Mouse (Mus musculus) G1E (cell line): ENCODE results near the gene Slc4a3. TPM values are rescaled to one million over a fixed set of nuclear protein-coding genes. Genes with fewer than 3 reads are reported as not detected.

ENCODE experiments used
- ATAC-seq: 2 replicates; pipeline ENCODE4 v1.8.0; 2016; ENCODE audit warnings: mild to moderate bottlenecking; ENCODE audit not compliant: insufficient number of reproducible peaks, poor library complexity, low FRiP score, severe bottlenecking; ENCODE audit errors: extremely low read depth
- DNase-seq: peaks from one replicate; pipeline ENCODE4 v3.0.0; 2012; ENCODE audit warnings: low spot score
- H3K27me3 ChIP-seq: 2 replicates; pipeline ENCODE4 v1.6.1; 2012; ENCODE audit warnings: mild to moderate bottlenecking, low read length, inconsistent platforms; ENCODE audit not compliant: insufficient read depth
- H3K36me3 ChIP-seq: replicated peaks from 2 replicates; pipeline ENCODE3; 2012; ENCODE audit warnings: mild to moderate bottlenecking, inconsistent platforms
- H3K4me1 ChIP-seq: 2 replicates; pipeline ENCODE4 v1.6.1; 2012; ENCODE audit warnings: low read depth, low read length, inconsistent platforms, mixed read lengths; ENCODE audit not compliant: insufficient read depth
- H3K4me3 ChIP-seq: 2 replicates; pipeline ENCODE4 v1.5.1; 2012; ENCODE audit warnings: low read depth, mild to moderate bottlenecking, inconsistent platforms, low read length, moderate library complexity, mixed read lengths
- H3K9me3 ChIP-seq: replicated peaks from 2 replicates; pipeline ENCODE4 v1.6.1; 2012; ENCODE audit warnings: inconsistent platforms
- CTCF ChIP-seq: IDR thresholded peaks from 2 replicates; pipeline ENCODE4 v1.5.1; 2012; ENCODE audit warnings: low read depth, low read length, inconsistent platforms, mixed read lengths
- GATA1 ChIP-seq: IDR thresholded peaks from 2 replicates; pipeline ENCODE4 v1.6.1; 2012; ENCODE audit warnings: borderline replicate concordance, low read length, inconsistent platforms, mixed read lengths
- GATA2 ChIP-seq: IDR thresholded peaks from 2 replicates; pipeline ENCODE4 v1.6.1; 2012; ENCODE audit warnings: low read depth, low read length, inconsistent platforms, borderline replicate concordance
- POLR2AphosphoS5 ChIP-seq: IDR thresholded peaks from 2 replicates; pipeline ENCODE4 v1.6.1; 2012; ENCODE audit warnings: low read depth, low read length, inconsistent platforms; ENCODE audit not compliant: insufficient replicate concordance
- TAL1 ChIP-seq: conservative IDR thresholded peaks from 2 replicates; pipeline ENCODE4 v1.6.1; 2012; ENCODE audit warnings: low read depth, low read length, inconsistent platforms, mixed read lengths
- polyA plus RNA-seq: library from polyadenylated mRNA; stranded (reverse); fragments of >175 nt; gene quantifications from 2 replicates; pipeline ENCODE4 v1.2.3, GENCODE M21; 2012
- total RNA-seq, 2 experiments: library from RNA; stranded (forward) in 1 of 2; stranded (reverse) in 1 of 2; fragments of 200-1000 nt in 1 of 2; fragments of >200 nt in 1 of 2; fragmentation: Nextera tagmentation in 1 of 2; gene quantifications; 2 replicates each; pipeline ENCODE4 v1.2.3; 2014 to 2017

Gene Slc4a3
- total and polyA plus RNA-seq, 3 experiments, result 0.05 TPM; not detected in 2

DNA sequence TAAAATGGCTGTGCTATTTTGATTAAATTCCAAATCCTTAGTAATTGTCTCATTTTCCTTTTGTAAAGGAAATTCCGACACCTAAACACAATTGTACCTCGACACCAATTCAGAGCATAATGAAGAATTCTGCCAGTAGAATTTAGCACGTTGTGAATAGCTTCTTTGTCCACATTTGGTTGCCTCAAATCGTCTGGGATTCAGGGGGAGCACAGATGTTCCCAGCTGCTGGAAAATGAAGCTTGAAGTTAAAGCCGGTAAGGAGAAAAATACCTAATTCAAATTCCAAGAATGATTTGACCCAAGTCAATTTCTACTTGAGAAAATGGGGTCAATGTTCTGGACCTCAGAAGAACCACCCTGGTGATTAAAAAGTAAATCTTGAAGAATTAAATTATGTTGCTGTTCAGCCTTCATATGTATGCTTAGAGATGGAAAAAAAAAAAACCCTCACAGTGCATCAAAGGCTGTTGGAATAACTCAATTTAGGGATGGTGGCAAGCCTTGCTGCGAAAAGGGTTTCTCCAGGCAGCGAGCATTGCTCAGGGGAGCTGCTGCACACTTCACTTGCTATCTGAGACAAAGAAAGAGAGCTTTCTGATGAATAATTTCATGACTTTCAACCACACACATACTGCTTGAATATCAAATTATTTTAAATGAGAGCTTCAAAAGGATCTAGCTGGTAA, 36.0 kb downstream of the Slc4a3 start:
- H3K36me3 ChIP-seq, result no peaks in the 10 kb centered on the region
- H3K4me1 ChIP-seq, result no peaks in the 10 kb centered on the region
- H3K9me3 ChIP-seq, result no peaks in the 10 kb centered on the region
- peaks cover 6% of the 10 kb centered on the region; the same call in 1 of the 2 replicates for H3K27me3 ChIP-seq
- no peak for DNase-seq
- H3K4me3 ChIP-seq, result no peak overlapping the region
- TF ChIP-seq GATA1 (no peak), GATA2 (no peak), TAL1 (no peak), CTCF (no peak), POLR2AphosphoS5 (no peak)
- ATAC-seq, result no peak

DNA sequence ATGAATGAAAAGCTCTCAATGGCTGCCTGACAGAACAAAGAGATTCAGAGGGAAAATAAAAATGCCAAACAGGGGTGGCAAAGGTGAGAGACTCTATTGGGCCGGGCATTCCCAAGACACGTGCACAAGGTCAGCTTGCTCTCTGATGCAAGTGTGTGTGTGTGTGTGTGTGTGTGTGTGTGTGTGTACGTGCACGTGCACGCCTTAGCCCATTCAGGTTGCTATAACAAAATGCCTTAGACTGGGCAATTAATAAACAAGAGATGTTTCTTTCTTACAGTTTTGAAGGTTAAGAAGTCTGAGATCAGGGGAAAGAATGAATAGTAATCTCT, 36.5 kb downstream of the Slc4a3 start:
- TF ChIP-seq TAL1, result no peak
- no peak for TF ChIP-seq GATA2
- TF ChIP-seq CTCF, result no peak
- TF ChIP-seq POLR2AphosphoS5, result no peak
- TF ChIP-seq GATA1, result no peak
- H3K4me1 ChIP-seq, result no peaks in the 10 kb centered on the region
- H3K27me3 ChIP-seq, result peaks cover 6% of the 10 kb centered on the region; the same call in 1 of the 2 replicates
- no peaks in the 10 kb centered on the region for H3K36me3 ChIP-seq
- no peaks in the 10 kb centered on the region for H3K9me3 ChIP-seq
- H3K4me3 ChIP-seq, result no peak overlapping the region
- DNase-seq, result no peak
- ATAC-seq, result no peak

DNA sequence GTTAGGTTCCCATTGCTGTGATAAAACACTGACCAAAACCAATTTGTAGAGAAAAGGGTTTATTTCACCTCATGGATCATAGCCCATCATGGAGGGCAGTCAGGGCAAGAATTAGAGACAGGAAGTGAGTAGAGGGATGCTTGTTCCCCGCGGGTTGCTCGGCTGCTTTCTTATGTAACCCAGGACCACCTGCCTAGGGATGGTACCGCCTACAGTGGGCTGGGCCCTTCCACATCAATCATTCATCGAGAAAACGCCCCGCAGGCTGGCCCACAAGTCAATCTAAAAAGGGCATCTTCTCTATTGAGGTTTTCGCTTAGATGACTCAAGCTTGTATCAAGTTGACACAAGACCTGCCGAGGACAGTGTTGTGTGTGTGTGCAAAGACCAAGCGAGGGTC, 37.0 kb downstream of the Slc4a3 start:
- no peak for TF ChIP-seq GATA2
- TF ChIP-seq GATA1, result no peak
- TF ChIP-seq CTCF, result no peak
- no peak for TF ChIP-seq TAL1
- TF ChIP-seq POLR2AphosphoS5, result no peak
- peaks cover 6% of the 10 kb centered on the region; the same call in 1 of the 2 replicates for H3K27me3 ChIP-seq
- no peak for ATAC-seq
- DNase-seq, result no peak
- no peaks in the 10 kb centered on the region for H3K36me3 ChIP-seq
- H3K4me1 ChIP-seq, result no peaks in the 10 kb centered on the region
- no peak overlapping the region for H3K4me3 ChIP-seq
- no peaks in the 10 kb centered on the region for H3K9me3 ChIP-seq

DNA sequence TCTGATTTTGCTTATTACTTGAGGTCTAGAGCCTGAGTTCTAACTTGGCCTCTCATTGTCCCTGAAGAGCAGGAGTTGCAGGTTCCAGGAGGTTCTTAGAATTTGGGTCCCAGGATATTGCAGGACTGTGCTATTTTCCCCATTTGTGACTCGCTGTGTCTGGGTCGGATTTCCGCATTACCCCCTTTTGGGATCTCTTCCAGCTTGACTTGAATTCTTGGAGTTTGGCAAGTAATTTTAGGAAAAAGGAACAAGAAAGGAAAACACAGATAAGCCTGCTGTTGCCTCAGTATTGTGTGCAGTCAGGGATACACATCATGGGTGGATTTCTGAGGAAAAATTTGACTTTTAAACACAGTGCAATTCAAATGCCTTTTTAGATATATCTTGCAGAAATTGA, 40.7 kb downstream of the Slc4a3 start:
- Histone ChIP-seq H3K27me3 (no peaks in the 10 kb centered on the region), H3K9me3 (no peaks in the 10 kb centered on the region), H3K4me1 (no peaks in the 10 kb centered on the region), H3K36me3 (no peaks in the 10 kb centered on the region), H3K4me3 (no peak overlapping the region)
- TF ChIP-seq GATA2 (no peak), CTCF (no peak), GATA1 (no peak), POLR2AphosphoS5 (no peak)
- DNase-seq (no peak), ATAC-seq (no peak)

DNA sequence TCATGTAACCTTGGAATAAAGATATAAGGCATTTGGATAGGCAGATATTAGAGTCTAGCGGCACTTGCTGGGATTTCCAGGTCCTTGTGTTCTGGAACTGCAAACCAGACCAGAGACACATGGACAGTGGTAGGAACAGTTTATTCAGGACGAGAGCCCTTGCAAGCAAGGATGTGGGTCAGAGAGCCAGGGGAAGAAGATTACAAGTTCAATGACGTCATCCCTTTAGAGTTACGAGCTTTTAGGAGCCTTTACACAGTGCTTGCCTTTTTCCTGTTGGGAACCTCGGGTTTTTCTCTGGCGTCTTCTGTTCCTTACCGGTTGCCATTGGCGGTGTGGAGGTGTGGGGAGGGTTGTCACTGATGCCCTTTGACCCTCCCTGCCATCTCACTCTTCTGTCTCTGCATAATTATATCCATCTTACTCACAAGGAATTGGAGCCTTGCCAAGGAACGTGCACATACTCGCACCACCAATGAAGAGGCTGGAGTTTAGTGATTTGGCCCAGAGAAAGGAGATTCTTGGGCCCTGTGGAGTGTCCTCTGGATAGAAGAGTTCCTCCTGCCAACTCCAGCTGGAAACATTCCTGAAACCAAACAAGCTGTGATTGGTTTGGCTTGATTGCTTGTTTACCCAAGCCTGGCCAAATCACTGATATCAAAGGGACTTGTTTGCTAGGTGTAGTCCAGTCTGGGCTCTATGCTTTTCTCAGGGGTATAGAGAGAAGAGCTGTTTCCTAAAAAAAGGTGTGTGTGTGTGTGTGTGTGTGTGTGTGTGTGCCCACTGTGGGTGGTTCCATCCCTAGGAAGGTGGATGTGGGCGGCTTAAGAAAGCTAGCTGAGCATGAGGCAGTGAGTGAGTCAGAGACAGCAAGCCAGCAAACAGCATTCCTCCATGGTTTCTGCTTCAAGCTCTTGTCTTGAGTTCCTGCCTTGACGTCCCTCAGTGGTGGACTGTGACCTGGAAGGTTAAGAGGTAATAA, 42.0 kb downstream of the Slc4a3 start:
- Histone ChIP-seq H3K4me3 (no peak overlapping the region), H3K4me1 (no peaks in the 10 kb centered on the region), H3K9me3 (no peaks in the 10 kb centered on the region), H3K36me3 (no peaks in the 10 kb centered on the region), H3K27me3 (0 out of 2 replicates have a peak, but pooled peaks cover 4% of the 10 kb centered on the region)
- TF ChIP-seq POLR2AphosphoS5 (no peak), GATA1 (no peak), GATA2 (no peak), CTCF (no peak), TAL1 (no peak)
- ATAC-seq, result no peak
- DNase-seq, result no peak

DNA sequence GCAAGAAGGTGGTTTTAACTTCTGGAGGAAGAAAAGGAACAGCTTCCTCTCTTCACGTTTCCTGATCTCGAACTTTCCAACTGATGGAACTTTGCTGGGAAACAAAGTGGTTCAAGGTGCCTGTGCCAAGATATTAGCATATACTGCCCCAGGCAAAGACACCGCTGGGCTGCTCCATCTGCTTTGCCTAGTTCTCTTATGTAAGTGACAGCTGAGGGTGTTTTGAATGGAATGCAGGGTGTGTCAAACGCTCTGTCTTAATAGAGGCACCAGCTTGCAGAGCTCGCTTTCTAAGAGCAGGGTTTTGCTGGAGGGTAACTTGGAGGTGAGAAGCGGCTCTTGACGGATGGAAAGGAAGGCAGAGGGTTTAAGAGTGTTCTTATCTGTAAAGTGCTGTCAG, 42.8 kb downstream of the Slc4a3 start:
- H3K36me3 ChIP-seq, result no peaks in the 10 kb centered on the region
- ATAC-seq (no peak), DNase-seq (no peak)
- no peaks in the 10 kb centered on the region for H3K9me3 ChIP-seq
- TF ChIP-seq GATA1 (no peak), GATA2 (no peak), POLR2AphosphoS5 (no peak), TAL1 (no peak), CTCF (no peak)
- H3K27me3 ChIP-seq, result 0 out of 2 replicates have a peak, but pooled peaks cover 4% of the 10 kb centered on the region
- no peaks in the 10 kb centered on the region for H3K4me1 ChIP-seq
- H3K4me3 ChIP-seq, result no peak overlapping the region
